Mouse (Mus musculus) ES-Bruce4 (cell line): ENCODE results near the gene RPS10-NUDT3.
A peak's percentile ranks its signal among the peaks of the same experiment; 100 is the strongest.

Experiments used
- CTCF ChIP-seq: IDR thresholded peaks from one replicate; pipeline ENCODE4 v1.8.1; 2011; ENCODE audit warnings: low read depth, low read length
- POLR2A ChIP-seq: IDR thresholded peaks from one replicate; pipeline ENCODE4 v1.8.1; 2011; ENCODE audit warnings: low read length; ENCODE audit not compliant: insufficient read depth

- no peak for TF ChIP-seq POLR2A
- TF ChIP-seq CTCF, result peak; percentile 88
Measured at GRCm38 (mm10) chr17:27629249-27630020, 5.6 kb downstream of the RPS10-NUDT3 start.
